Mouse (Mus musculus): ENCODE measurements around the gene Gbx2.

Gbx2 gene

DNA sequence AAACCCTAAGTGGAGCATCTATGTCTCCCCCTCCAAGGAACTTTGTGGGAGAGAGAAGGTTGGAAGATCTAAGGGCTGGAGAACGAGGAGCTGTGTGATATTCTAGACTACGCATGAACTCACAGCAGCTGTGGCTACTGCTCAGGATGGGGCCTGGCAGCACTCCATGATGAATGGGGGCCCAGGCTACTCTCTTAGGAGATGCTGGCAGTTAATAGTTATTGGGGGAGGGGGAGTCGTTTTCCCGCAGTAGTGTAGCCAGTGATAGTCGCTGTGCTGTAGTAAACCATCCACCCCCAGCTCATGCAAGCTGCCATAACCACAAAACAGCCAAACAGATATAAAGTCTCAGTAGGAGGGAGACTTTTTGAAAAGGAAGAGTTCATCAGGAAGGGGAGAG lies 18.6 kb downstream of the Gbx2 start:
- no peak for DNase-seq (ENCODE audit: low spot score)

GRCm38 (mm10) chr1:89909796-89910195 lies 21.2 kb downstream of the Gbx2 start:
- DNase-seq (ENCODE audit: low spot score): no peak

DNA sequence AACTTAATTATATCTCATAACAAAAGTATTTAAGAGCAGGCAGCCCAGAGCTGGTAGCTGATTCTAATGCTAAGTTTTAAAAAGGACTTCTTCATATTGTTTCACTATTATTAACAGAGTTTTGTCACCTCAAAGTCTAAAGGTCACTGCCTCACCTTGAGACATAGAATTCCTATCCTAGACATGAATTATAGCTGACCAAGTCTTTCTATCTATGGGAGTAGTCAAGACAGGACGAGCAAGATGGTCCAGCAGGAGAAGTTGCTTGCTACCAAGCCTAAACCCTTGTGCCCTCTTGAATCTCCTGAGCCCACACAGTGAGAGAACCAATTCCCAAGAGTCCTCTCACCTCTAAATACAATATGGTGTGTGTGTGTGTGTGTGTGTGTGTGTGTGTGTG lies 28.3 kb downstream of the Gbx2 start:
- DNase-seq (ENCODE audit: low spot score): no peak

DNA sequence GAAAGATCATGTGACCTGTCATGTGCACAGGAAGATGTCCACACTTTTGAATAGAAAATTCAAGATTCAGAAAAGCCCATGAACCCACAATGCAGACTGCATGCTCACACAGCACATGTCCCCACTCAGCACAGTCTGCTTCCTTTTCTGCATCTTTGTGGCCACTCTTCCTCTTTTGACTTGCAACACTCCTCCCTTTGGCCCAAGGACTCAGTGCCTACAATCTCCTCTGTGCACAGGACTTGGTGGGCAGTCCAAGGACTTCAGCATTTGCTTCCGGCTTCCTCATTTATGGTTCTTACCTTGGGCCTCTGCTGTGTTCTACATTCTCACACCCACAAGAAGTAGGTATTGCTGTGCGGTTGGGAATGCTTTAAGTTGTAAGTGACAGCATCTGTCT lies 28.7 kb downstream of the Gbx2 start:
- DNase-seq (ENCODE audit: low spot score): no peak

DNA sequence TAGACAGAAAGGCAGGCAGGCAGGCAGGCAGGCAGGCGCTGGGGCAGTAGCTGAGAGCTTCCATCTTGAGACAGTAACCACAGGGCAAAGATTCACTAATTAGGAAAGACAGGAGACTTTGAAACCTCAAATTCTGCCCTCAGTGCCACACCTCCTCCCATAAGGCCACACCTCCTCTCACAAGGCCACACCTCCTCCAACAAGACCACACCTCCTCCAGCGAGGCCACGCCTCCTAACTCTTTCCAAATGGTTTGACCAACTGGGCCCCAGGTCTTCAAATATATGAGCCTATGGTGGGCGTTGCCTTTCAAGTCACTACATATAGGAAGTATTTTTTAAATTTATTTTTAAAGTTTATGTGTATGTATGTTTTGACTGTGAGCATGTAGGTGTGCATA lies 29.6 kb downstream of the Gbx2 start:
- no peak for DNase-seq (ENCODE audit: low spot score)

DNA sequence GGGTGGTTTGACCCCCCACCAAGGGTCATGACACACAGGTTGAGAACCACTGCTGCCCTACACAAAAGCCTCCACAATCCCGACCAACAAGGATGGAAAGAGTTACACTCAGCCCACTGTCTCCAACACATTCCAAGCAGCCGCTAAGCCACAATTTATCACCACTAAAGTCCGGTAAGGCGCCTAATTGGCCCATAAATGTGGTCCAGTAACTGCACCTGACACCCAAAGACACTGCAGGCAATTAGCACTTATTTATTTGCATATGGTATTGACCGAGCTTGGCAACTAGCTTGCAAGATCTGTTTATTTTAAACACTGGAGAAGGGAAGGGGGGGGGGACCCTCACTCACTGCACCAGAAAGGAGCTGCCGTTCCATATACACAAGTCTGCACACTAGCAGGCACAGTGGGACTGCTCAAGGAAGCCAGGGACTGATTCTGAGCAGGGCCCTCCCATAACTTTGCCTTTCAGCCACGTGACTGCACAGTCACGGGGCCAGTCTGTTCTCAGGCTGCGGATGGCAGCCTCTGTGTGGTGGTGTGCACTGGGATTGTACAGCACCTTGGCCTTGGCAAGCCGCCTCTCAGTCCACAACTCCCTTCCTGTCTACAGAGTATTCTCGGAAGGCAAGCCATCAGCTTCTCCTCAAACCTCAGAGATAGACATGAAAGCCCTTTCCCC lies 31.1 kb downstream of the Gbx2 start:
- no peak for DNase-seq (ENCODE audit: low spot score)

DNA sequence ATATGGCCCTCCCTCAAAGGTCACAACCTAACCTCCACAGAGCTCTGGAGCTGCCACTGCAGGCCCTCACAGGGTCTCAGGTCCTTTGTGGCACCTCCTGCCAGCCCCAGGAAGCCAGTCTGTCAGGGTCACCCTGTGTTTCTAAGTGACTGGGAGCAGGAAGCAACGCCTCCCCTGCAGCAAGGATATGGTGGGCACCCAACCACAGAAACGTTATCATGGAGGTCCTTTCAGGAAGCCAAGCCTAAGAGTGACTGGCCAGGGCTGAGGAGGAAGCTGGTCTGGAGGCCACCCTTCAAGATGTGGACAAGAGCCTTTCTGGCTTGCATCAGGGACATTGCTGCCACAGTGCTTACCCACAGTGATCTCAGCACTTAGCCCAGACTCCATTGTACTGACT lies 31.9 kb downstream of the Gbx2 start:
- no peak for DNase-seq (ENCODE audit: low spot score)

DNA sequence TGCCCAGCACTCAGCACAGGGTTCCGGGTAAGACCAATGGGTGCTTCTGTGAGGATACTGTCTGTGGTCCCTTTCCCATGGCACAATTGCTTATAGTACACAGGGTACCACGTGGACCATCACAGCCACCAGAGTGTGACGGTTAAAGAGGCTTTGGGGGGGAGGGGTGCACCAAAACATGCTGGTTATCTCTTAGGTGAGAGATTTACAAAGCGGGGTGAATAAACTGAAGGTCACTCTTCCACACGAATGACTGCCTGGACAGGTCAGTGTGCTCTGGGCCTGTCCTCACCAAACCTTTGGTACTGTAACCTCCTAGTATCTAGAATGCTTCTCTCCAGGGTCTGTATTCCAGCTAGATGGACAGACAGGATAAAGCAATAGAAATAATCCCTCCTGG lies 35.2 kb downstream of the Gbx2 start:
- DNase-seq (ENCODE audit: low spot score): no peak

- DNase-seq (ENCODE audit: low spot score): no peak
These were observed 38.7 kb downstream of the Gbx2 start for GRCm38 (mm10) chr1:89892281-89892680.

DNA sequence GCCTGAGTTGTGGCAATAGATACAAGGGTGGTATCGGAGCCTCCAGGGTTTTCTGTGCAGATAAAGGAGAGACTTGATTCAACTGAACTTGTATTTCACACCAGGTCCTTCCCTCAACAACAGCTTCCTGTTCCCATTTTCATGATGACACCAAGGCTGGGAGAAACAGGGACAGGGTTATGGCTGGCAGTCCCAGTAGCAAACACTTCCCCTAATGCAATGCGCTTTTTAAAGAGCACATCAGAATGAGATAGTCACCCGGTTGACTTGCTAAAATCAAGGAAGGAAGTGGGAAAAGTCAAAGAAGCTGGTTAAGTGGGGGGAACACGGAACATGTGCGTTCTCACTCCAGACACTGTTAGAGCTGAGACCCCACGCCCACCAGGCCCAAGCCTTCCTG lies 39.6 kb downstream of the Gbx2 start:
- DNase-seq (ENCODE audit: low spot score): no peak

DNA sequence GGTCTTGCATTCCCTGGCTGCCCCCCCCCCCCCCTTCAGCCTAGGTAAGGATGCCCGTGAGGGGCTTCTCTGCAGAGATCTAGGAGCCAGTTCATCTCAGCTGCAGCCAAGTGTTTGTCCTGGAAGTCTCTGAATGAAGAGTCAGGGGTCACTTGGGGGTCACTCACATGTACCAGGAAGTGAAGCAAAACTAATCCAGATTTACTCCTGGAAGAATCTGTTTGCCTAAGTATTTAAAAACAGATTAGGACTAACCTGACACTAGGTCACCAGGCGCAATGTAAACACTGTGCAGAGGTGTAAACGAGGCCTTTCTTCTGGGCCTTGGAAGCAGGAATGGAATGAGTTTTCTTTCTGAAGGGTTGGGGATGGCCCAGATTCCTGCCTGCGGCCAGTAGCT lies 45.3 kb downstream of the Gbx2 start:
- DNase-seq (ENCODE audit: low spot score): no peak

DNA sequence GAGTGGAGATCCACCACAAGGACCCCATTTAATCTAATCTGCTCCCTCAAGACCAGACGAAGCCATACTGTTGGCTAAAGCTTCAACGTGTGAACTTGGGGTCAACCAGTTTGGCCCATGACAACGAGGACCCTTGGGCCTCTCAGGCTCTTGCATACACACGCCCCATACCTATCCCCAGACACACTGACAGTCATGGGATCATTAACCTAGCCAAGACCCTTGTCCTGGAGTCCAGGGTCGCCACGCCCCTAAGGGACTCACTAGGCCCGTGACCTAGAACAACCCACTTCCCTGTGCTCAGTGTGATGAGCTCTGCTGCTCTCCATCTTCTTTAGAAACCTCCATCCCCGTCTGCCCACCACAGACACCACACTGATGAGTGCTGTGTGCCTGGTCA lies 46.6 kb downstream of the Gbx2 start:
- no peak for DNase-seq (ENCODE audit: low spot score)

GRCm38 (mm10) chr1:89880834-89881233 lies 50.1 kb downstream of the Gbx2 start:
- no peak for DNase-seq (ENCODE audit: low spot score)

DNA sequence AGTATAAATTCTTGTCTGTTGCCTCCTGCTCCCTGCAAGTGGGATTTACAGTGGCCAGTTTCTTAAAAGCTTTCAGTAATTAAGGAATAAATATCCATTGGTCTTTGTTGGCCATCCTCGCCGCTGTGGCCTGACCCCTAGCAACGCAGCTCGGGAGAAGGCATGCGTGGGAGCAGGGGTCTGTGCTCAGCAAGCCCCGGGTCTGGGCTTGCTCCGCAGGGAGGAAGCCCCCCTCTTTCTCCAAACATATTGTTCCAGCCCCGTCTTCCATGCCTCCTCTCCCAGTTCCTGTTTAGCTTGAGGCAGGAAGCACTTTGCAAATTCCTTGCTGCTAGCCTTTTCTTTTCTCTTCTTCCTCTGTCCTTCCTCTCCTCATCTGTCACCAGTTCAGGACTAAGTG lies 50.8 kb downstream of the Gbx2 start:
- DNase-seq (ENCODE audit: low spot score): no peak

DNA sequence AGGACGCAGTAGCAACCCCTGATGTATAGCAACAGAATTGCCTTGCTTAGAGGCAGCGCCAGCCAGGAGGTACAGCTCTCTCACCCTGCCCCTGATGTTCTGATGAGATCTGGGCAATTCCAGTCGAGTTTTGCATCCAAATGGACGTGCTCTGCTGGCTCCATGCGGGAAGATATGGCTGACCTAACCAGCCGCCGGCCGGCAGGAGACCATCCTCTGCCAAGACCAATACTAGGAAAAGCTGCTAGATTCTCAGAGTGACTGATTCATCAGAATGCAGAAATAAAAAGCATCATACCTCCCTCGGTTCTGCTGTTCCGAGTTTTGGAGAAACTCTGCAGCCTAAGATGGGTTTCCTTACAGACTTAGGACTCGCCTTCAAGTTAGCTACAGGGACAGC lies 52.5 kb downstream of the Gbx2 start:
- no peak for DNase-seq (ENCODE audit: low spot score)

Data from adipocyte (in vitro differentiated cells).